Mouse (Mus musculus): ENCODE measurements at regions not wholly inside any gene's neighbourhood (a gene's known extent, or its start where the extent isn't known, plus 50 kb on each side); places are given as distances from the start of the nearest gene placed in this dataset.

DNA sequence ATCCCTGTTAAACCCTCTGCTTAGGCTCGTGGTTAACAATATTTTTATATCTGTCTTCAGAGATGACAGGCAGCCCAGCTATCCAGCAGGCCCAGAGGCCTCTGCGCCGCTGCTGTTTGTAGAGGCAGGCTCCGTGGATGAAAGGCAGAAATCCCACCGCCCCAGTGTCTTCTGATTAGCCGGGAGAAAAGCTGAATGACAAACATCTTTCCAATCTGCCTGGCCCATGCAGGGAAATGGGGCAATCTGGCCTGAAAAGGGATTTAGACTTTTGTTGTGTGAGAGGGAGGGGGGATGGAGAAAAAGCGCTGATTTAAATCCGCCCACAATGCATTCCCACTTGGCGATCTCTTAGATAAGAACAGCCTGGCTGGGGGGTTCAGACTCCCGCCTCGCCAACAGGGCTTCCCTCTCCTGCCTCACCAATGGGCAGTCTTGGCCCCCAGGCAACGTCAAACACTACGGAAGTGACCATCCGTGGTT lies 148.1 kb upstream of the Lef1 start:
- no peak for TF ChIP-seq CTCF (IDR thresholded peaks at IDR 0.05; ENCODE audit: low read depth)
- no peak for TF ChIP-seq EP300 (IDR thresholded peaks at IDR 0.05; ENCODE audit: low read depth)
